Mouse (Mus musculus): Measurements from ENCODE around the gene Tiparp.

The Tiparp gene

GRCm38 (mm10) chr3:65528614-65529470 is 632 bp downstream of the Tiparp start:
- DNase-seq (ENCODE audit: low read depth, low spot score), result peak; percentile 60

GRCm38 (mm10) chr3:65529471-65530215 is 1.4 kb downstream of the Tiparp start:
- DNase-seq (ENCODE audit: low read depth, low spot score), result peak; percentile 60

GRCm38 (mm10) chr3:65533014-65533413 is 4.8 kb downstream of the Tiparp start:
- DNase-seq (ENCODE audit: low read depth, low spot score), result no peak

GRCm38 (mm10) chr3:65533598-65533997 is 5.4 kb downstream of the Tiparp start:
- no peak for DNase-seq (ENCODE audit: low read depth, low spot score)

GRCm38 (mm10) chr3:65534488-65534887 is 6.3 kb downstream of the Tiparp start:
- DNase-seq (ENCODE audit: low read depth, low spot score), result no peak

- no peak for DNase-seq (ENCODE audit: low read depth, low spot score)
These were observed 7.0 kb downstream of the Tiparp start for GRCm38 (mm10) chr3:65535087-65535761.

- peak; percentile 40 for DNase-seq (ENCODE audit: low read depth, low spot score)
These were observed 9.1 kb downstream of the Tiparp start for GRCm38 (mm10) chr3:65537288-65537687.

- no peak for DNase-seq (ENCODE audit: low read depth, low spot score)
These were observed 12.8 kb downstream of the Tiparp start for GRCm38 (mm10) chr3:65540906-65541551.

GRCm38 (mm10) chr3:65541552-65541935 is 13.3 kb downstream of the Tiparp start:
- no peak for DNase-seq (ENCODE audit: low read depth, low spot score)

- no peak for DNase-seq (ENCODE audit: low read depth, low spot score)
These were observed 21.6 kb downstream of the Tiparp start for GRCm38 (mm10) chr3:65549785-65550184.

GRCm38 (mm10) chr3:65551065-65551464 is 22.9 kb downstream of the Tiparp start:
- no peak for DNase-seq (ENCODE audit: low read depth, low spot score)

GRCm38 (mm10) chr3:65554633-65555032 is 26.4 kb downstream of the Tiparp start:
- DNase-seq (ENCODE audit: low read depth, low spot score), result no peak

GRCm38 (mm10) chr3:65558679-65559078 is 30.5 kb downstream of the Tiparp start:
- no peak for DNase-seq (ENCODE audit: low read depth, low spot score)

GRCm38 (mm10) chr3:65562212-65562611 is 34.0 kb downstream of the Tiparp start:
- no peak for DNase-seq (ENCODE audit: low read depth, low spot score)

- no peak for DNase-seq (ENCODE audit: low read depth, low spot score)
These were observed 34.5 kb downstream of the Tiparp start for GRCm38 (mm10) chr3:65562694-65563093.

- DNase-seq (ENCODE audit: low read depth, low spot score), result no peak
These were observed 35.9 kb downstream of the Tiparp start for GRCm38 (mm10) chr3:65563926-65564624.

GRCm38 (mm10) chr3:65565632-65566300 is 37.6 kb downstream of the Tiparp start:
- DNase-seq (ENCODE audit: low read depth, low spot score), result no peak

- no peak for DNase-seq (ENCODE audit: low read depth, low spot score)
These were observed 41.7 kb downstream of the Tiparp start for GRCm38 (mm10) chr3:65569941-65570340.

GRCm38 (mm10) chr3:65573516-65573915 is 45.3 kb downstream of the Tiparp start:
- DNase-seq (ENCODE audit: low read depth, low spot score), result no peak

- no peak for DNase-seq (ENCODE audit: low read depth, low spot score)
These were observed 49.4 kb downstream of the Tiparp start for GRCm38 (mm10) chr3:65577602-65578001.

Measured in CD4-positive, CD25-positive, alpha-beta regulatory T cell, adult 2 months (primary cell).